Mouse (Mus musculus): ENCODE measurements at regions not wholly inside any gene's neighbourhood (a gene's known extent, or its start where the extent isn't known, plus 50 kb on each side); places are given as distances from the start of the nearest gene placed in this dataset.

DNA sequence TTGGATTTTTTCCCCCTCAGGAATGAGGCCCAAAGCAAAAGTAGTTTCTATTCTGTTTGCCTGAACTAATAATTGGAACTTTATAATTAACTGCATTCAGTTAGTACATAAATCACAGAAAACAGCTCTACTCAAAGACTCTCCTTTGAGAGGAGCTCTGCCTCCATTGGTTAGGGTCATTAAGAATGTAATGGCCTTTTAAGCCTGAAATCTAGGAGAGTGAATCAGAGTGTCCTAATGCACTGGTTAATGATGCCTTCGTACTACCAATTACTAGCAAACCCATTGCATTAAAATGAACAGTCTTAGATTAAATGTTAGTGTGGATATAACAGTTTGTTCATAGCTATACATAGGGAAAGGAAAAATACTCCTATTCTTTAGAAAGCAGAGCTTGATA lies 262.3 kb upstream of the Cdh10 start:
- no peaks in the 10 kb centered on the region for H3K36me3 ChIP-seq (ENCODE audit: insufficient read depth)

More for the DNA sequence above, 262.3 kb upstream of the Cdh10 start:
- no peak overlapping the region for H3K4me3 ChIP-seq (ENCODE audit: low read depth, low read length)
- no peak overlapping the region for H3K9ac ChIP-seq
- no peak for TF ChIP-seq CTCF (IDR thresholded peaks at IDR 0.05; ENCODE audit: low read depth)
- H3K9me3 ChIP-seq (ENCODE audit: low read depth, low read length), result no peaks in the 10 kb centered on the region
- ATAC-seq (ENCODE audit: insufficient read depth) (no peak), DNase-seq (no peak)
- H3K4me2 ChIP-seq, result no peak overlapping the region
- WGBS, result 82% methylated on average over 1 of the region's 1 CpGs
- no peak overlapping the region for H3K27ac ChIP-seq (ENCODE audit: low read depth)
- H3K4me1 ChIP-seq (ENCODE audit: insufficient read depth), result no peaks in the 10 kb centered on the region
- H3K27me3 ChIP-seq (ENCODE audit: insufficient read depth, low read length), result no peaks in the 10 kb centered on the region
